Mouse (Mus musculus) monocyte, adult 5-6 weeks (primary cell): ENCODE data around the gene Klf9. TPM values are rescaled to one million over a fixed set of nuclear protein-coding genes. Genes with fewer than 3 reads are reported as not detected.

Source experiments
- ATAC-seq: fragments of 153-309, 156-312 bp; replicated peaks from 2 replicates; pipeline ENCODE4 v1.8.0; 2017; ENCODE audit warnings: mild to moderate bottlenecking; ENCODE audit not compliant: low TSS enrichment, insufficient number of reproducible peaks, severe bottlenecking, poor library complexity, low FRiP score
- total RNA-seq: library from RNA; stranded (forward); fragments of 200-1000, 200-491, 200-594 nt; gene quantifications from 3 replicates; pipeline ENCODE4 v1.2.3, GENCODE M21; 2017

Gene Klf9
- total RNA-seq = 24.5 to 29.0 TPM (median 24.6 TPM) in 3 replicates

GRCm38 (mm10) chr19:23140689-23141317, at the start of gene Klf9:
Gene Klf9, plus strand, starts transcription at chr19:23141226.
- ATAC-seq = peak; percentile 84

- no peak for ATAC-seq
These were observed 49.4 kb upstream of the Klf9 start for GRCm38 (mm10) chr19:23091586-23091985.

- no peak for ATAC-seq
These were observed 47.5 kb upstream of the Klf9 start for GRCm38 (mm10) chr19:23093548-23093947.

DNA sequence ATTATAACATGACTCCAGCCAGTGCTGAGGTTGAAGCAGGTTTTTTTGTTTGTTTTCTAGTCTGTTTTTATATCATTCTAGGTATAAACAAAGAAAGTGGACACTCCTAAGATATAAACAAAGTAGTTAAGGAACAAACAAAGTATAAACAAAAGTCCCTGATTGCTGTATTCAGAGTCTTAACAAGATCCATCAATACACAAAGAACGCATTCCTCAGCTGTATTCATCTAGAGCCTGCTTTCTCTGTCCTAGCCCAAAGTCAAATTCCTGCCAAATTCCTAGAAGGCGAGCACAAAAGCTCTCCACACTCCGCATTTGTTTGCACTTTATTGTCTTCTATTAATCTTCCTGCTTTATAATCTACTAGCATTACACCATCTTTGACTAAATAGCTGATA, 46.1 kb upstream of the Klf9 start:
- no peak for ATAC-seq

DNA sequence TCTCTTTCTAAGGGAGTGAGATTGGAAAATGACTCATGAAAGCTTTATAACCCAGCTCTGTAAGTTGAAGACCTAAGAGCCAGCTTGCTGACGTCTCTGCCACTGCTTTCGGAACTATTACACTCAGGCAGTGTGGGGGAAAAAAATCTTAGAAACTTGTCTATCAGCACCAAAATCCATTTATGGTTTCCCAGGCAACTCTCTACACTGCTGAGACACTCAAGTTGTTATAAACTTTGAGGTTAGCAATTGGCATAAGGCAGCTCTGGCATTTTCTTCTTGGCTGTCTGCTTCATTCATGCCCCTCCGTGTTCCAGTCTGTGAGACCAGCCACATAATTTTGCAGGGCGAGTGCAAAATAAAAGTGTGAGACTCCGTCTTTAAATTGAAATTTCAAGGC, 34.2 kb upstream of the Klf9 start:
- no peak for ATAC-seq

DNA sequence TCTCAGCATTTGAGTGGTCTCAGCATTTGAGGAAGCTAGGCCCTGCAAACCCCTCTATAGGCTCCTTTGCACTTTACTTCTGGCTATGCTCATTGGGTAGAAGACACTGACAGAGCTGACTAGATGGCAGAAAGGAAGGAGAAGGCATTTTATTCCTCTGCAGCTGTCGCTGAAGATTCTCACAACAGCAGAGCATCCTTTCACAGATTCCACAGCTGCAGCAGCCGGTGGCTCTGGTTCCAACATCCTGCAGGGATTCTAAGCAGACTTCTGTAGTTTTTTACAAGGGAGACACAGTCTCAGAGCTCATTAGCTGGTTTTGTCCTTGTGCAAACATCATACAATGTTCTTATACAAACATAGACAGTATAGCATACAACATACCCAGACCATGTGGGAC, 33.7 kb upstream of the Klf9 start:
- ATAC-seq = no peak

DNA sequence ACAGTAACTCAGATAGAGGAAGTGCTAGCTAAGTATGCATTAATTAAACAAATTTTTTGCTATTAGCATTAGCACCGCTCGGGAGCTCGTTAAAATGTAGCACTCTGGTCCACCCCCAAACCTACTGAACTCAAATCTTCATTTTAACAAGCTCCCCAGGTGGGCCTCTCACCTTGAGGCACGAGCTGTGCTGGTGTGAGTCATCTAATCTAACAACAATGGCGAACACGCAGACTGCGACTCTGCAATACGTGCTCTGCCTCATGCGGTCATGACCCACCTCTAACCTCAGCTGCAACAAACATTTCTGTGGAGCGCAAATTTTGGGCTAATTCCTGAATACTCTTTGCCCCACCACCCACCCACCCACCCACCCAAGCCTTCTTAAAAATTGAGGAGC, 19.2 kb upstream of the Klf9 start:
- no peak for ATAC-seq

GRCm38 (mm10) chr19:23124023-23124550, 16.9 kb upstream of the Klf9 start:
- ATAC-seq = no peak

DNA sequence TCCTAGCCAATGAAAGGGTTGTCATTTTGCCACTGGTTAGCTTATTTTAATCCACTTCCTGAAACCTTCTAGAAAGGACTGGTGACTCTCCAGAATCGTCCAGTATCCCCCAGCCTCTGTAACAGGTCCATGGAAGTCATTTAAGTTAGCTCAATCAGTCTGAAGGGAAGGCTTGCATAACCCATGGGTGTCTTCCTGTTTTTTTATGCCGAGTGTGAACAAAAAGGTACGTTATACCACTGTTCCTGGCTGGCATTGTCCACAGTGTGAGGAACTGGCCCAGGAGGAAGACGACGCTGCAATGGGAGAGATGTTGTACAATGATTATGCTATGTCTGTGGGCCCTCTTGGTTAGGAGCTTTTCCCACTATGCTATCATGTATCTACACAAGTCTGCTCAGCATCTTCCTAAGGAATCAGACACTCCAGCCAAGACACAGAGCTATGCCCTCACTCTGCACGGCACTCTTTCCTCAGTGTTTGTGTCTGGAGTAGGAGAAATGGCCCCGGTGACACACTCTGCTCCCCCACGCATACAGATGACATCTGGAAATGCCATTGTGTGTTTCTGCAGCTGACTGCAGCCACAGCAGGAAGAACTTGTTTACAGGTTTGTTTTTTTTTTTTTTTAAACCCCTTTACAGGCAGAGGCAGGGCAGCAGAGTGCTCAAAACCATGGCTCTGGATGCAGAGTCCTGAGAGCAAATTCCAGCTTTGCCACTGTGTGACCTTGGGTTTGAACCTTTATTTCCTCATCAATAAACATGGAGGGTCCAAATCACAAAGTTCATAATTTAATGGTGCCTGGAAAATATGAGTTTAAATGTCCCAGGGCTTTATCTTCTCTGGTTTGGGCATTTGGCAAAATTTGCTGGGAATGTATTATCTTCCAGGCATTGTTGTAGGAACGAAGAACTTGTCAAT, 15.5 kb upstream of the Klf9 start:
- ATAC-seq = peak; percentile 56

- ATAC-seq = no peak
These were observed 11.1 kb upstream of the Klf9 start for GRCm38 (mm10) chr19:23129908-23130307.

DNA sequence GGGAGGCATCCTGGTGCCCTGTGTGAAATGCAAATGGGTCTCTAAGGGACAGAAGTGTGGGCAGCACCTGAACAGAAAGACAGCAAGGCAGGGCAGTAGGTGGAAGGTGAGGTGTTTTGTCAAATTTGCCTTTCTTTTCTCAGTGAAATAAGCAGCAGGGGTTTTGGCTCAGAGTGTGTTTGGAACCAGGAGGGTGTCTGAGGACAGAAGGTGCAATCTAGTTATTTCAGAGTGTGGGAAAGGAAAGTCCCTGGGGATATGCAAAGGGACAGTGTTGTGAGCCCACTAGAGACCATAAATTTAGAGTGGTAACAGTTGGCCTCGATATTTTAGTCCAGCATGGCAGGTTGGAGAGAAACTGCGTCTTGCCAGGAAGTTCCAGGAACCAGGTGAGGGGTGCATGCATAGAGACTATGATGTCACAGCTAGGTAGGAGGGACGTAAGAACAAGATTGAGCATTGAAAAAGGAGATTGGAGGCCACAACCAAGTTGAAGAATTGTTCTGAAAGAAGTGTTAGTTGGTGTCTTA, 8.9 kb upstream of the Klf9 start:
- ATAC-seq = no peak

DNA sequence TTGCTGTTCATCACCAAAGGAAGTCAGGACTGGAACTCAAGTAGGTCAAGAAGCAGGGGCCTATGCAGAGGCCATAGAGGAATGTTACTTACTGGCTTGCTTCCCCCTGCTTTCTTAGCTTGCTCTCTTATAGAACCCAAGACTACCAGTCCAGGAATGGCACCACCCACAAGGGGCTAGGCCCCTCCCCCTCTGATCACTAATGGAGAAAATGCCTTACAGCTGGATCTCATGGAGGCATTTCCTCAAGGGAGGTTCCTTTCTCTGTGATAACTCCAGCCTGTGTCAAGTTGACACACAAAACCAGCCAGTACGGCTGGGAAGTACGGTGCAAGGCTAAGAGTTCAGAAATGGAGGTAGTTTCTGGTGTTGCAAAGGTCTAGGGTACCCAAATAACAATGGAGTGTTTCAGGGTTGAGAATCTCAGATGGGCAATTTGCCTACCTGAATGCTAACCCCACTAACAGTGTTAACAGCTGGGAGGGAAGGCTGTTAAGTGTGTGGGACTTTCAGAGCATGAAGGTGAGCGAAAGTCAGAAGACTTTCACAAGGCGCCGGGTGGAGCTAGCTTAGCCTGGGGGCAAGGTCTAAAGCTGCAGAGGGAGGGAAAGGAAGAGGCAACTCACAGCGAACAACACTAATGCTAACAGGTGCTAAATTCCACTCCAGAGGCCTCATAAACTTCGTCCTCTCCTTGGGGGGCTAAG, 8.2 kb upstream of the Klf9 start:
- ATAC-seq = no peak

DNA sequence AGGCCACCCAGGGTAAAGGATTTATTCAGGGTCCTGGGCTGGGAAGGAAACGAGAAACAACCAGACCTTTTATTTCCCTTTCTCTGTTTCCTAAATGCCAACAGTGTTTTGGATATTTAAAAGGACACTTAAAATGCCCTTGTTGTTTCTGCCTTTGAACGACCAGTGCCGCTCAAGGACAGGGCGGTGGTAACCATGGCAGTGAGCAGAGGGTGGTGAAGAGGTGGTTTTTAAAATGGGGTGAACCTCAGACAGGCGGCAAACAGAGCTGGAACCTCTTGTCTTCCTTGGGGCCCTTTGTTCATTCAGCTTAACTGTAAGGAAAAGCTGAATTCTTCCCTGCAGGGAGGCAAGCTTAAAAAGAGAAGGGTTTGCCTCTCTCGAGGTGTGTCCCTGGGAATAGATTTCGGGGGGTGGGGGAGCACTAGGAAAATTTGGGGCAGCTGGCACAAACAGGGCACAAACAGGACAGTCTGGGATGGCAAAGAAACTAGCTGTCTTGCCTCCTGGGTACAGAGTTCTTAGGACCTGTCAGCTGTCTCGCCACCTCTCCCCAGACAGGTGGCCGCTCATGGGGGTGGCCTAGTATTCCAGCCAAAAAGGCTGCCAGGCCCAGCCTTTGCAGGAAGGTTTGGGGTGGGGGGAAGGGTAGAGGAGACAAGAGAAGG, 7.5 kb upstream of the Klf9 start:
- no peak for ATAC-seq

DNA sequence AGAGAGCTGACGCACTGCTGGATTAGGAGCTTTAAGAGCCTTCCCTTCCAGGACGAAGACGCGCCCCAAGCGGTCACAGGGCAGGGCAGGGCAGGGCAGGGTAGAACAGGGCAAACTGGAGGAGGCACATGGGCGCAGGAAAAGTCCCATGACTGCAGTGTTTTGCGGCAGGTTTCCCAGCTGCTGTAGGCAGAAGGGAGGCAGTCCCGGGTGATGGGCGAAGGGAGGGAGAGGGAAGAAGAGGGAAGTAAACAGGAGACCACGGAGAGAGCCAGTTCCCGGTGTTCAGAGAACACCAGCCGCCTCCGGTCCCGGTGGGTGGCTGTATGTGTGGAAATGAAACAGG, 7.0 kb upstream of the Klf9 start:
- peak; percentile 36 for ATAC-seq

DNA sequence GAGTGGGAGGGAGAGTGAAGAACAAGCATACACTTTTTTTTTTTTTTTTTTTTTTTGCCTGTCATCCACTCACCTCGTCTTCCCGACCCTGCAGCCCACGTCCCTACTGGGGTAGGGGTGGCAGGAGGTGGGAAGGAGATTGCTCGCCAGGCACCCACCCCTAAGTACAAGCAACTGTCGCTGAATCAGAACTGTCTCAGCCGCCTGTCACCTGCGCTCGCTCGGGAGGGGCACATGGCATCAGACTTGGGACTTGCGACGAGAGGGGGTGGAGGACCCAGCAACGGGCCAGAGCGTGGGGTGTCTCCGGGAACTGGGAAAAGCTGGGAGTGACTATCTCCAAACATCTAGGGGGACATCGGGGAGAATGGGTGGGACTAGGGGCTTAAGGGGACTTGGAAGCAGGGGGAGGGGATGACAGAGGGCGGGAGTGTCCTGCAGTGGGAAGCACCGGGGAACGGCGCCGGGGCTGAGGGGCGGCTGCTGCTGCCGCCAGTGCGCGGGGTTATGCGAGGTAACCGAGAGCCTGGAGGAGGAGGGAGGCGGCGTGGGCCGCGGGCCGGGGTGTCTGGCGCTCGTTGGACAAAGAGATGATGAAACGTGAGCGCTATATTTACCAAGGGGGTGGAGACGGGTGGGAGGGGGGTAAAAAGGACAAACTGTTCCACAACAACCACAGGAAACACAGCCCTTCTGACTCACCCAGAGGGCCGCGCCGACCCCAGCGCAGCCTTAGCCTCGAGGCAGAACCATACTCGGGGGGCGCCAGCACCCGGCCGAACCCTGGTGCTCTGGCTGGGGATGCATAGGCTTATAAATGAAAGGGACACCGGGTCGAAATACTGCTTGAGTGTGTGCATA, 6.4 kb upstream of the Klf9 start:
- peak; percentile 49 for ATAC-seq

DNA sequence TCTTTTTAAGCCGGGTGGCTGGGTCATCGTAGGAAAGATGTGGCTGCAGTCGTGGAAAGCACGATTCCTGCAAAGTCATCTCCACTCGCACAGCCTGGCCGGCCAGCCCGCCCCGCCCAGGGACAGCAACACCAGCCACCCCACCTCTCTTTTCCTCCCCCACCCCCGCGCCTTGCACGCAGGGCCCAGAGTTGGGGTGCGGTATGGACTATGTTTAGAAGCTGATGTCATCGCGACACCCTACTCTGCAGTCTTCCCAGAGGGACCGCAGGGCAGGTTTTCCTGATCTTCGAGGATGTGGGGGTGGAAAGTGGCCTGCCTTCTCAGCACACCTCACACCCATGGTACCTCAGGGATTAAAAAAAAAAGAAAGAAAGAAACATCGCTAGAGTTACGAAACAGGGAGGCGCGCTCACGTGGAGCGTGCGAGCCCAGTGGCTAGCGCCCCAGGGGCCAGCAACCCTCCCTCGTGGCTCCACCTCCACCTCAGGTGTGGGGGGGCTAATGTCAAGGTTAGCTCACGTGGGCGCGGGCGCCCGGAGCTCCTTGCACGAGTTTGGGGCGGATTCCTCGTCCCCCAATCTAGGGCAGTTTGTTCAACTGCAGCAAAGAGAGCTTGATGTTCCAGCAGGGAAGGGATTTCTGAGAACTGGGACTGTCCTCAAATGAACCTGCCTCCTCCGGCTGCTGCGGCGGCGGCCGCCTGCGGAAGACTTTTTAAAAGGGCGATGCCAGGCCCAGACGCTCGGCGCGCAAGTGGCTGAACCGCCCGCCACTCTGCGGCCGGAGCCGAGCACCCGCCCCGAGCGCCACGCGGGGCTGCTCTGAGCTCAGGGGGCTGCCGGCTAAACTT, 5.5 kb upstream of the Klf9 start:
- peak; percentile 51 for ATAC-seq
